Mouse (Mus musculus) heart, embryonic 14.5 days (tissue): ENCODE measurements around the gene Tmub1. TPM values are rescaled to one million over a fixed set of nuclear protein-coding genes. Genes with fewer than 3 reads are reported as not detected.

ENCODE experiments used
- ATAC-seq: fragments of 200-750 bp; cut with Nextera tagmentation; 2 replicates; pipeline ENCODE4 v1.8.0; 2017; ENCODE audit warnings: low read depth, moderate TSS enrichment; ENCODE audit not compliant: insufficient number of reproducible peaks, insufficient read depth, low FRiP score
- H3K27ac ChIP-seq, 2 experiments: fragments of 200-500 bp in 1 of 2; fragments of 300-500 bp in 1 of 2; sonication (generic) in 1 of 2; replicated peaks in 1 of 2; 2 replicates each; pipeline ENCODE4 v1.5.1; 2012 to 2014; ENCODE audit warnings: low read depth in 2 of 2, low read length in 2 of 2, control low read depth in 1 of 2, mild to moderate bottlenecking in 1 of 2, mixed read lengths in 1 of 2; ENCODE audit not compliant: control insufficient read depth in 1 of 2, insufficient read depth in 1 of 2
- H3K27me3 ChIP-seq: fragments of 300-500 bp; sonication (generic); 2 replicates; pipeline ENCODE4 v1.6.1; 2014; ENCODE audit warnings: mild to moderate bottlenecking, low read length, control low read depth; ENCODE audit not compliant: control insufficient read depth, insufficient read depth
- H3K36me3 ChIP-seq: fragments of 300-500 bp; sonication (generic); 2 replicates; pipeline ENCODE4 v1.6.1; 2014; ENCODE audit warnings: mild to moderate bottlenecking, control low read depth, low read length, mixed read lengths; ENCODE audit not compliant: control insufficient read depth, insufficient read depth
- H3K4me1 ChIP-seq, 2 experiments: fragments of 200-500 bp in 1 of 2; fragments of 300-500 bp in 1 of 2; sonication (generic) in 1 of 2; 2 replicates each; pipeline ENCODE4 v1.6.1; 2012 to 2014; ENCODE audit warnings: low read length in 2 of 2, control low read depth in 1 of 2, mixed read lengths in 1 of 2; ENCODE audit not compliant: control insufficient read depth in 2 of 2, insufficient read depth in 2 of 2
- H3K4me2 ChIP-seq: fragments of 300-500 bp; sonication (generic); 2 replicates; pipeline ENCODE4 v1.6.1; 2014; ENCODE audit warnings: mild to moderate bottlenecking, low read length
- H3K4me3 ChIP-seq, 2 experiments: fragments of 200-500 bp in 1 of 2; fragments of 300-500 bp in 1 of 2; sonication (generic) in 1 of 2; 2 replicates each; pipeline ENCODE4 v1.5.1; 2012 to 2014; ENCODE audit warnings: low read length in 2 of 2, mild to moderate bottlenecking in 2 of 2, control low read depth in 1 of 2, low read depth in 1 of 2, moderate library complexity in 1 of 2; ENCODE audit not compliant: control insufficient read depth in 1 of 2, insufficient read depth in 1 of 2
- H3K9ac ChIP-seq: fragments of 300-500 bp; sonication (generic); 2 replicates; pipeline ENCODE4 v1.6.1; 2014; ENCODE audit warnings: mild to moderate bottlenecking, low read length
- H3K9me3 ChIP-seq: fragments of 300-500 bp; sonication (generic); 2 replicates; pipeline ENCODE4 v1.6.1; 2016; ENCODE audit warnings: low read length, control low read depth; ENCODE audit not compliant: control insufficient read depth
- WGBS: fragments of 180-500 bp; shearing (Covaris S2); extraction: QIAGEN DNeasy Blood & Tissue Kit; methylation state at CpG from one replicate; pipeline ENCODE4 v1.1.7; 2014; 5-methylcytosine and 5-hydroxymethylcytosine counted together
- polyA plus RNA-seq: library from polyadenylated mRNA; unstranded; fragments of >200 nt; fragmentation: Nextera tagmentation; extraction: Ambion mirVana; gene quantifications from 2 replicates; pipeline ENCODE4 v1.2.1, GENCODE M21; 2014

Tmub1 gene
- polyA plus RNA-seq, 1 experiment from 2014 or later, result 20.5 TPM

DNA sequence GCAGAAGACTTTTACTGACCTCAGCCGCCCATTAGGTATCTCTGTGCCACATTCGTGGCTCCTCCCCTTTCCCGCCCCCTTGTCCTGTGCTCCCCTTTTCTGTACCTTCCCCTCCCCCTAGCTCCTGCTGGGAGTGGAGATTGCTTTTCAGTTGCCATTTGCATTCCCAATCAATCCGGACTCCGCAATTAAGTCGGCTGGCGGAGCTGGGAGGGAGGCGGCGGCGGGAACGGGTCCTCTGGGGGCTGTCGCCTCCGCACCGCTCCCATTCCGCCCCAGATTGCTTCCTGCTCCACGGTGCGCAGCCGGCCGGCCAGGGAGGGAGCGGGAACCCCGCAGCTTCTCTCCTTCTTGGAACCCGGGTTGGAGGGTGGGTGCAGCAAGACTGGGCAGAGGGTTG lies 37.3 kb upstream of the Tmub1 start:
- no peaks in the 10 kb centered on the region for H3K9me3 ChIP-seq
- H3K9ac ChIP-seq, result 0 out of 2 replicates have a peak overlapping the region, but pooled peaks have one; percentile 28
- 38% methylated on average over 22 of the region's 22 CpGs for WGBS
- ATAC-seq, result no peak
- H3K4me3 ChIP-seq, result no peak overlapping the region
- peaks cover 79% of the 10 kb centered on the region for H3K36me3 ChIP-seq
- peaks cover 0 to 2% of the 10 kb centered on the region in 2 experiments; a peak in 2 of 4 replicates for H3K4me1 ChIP-seq
- H3K4me2 ChIP-seq, result peak overlapping the region; percentile 40
- H3K27ac ChIP-seq, result no peak overlapping the region
- H3K27me3 ChIP-seq, result peaks cover 6% of the 10 kb centered on the region; the same call in 1 of the 2 replicates

DNA sequence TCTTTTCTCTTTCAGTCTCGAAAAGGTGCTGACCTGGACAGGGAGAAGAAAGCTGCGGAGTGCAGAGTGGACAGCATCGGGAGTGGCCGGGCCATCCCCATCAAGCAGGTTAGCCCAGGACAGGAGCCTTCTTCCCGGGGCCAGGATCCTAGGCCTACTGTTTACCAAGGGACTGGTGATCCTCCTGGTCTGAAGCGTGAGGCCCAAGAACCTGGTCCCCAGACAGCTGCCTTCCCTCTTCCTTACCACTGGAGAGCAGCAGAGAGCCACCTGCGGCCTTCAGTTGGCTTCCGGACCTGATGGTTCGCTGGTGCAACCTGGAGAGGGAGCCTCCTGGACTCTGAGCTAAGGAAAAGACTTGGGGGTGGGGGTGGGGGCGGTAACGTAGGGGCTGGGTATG lies 35.7 kb upstream of the Tmub1 start:
- no peak overlapping the region for H3K9ac ChIP-seq
- peaks cover 79% of the 10 kb centered on the region for H3K36me3 ChIP-seq
- peaks cover 6% of the 10 kb centered on the region; the same call in 1 of the 2 replicates for H3K27me3 ChIP-seq
- H3K4me2 ChIP-seq, result no peak overlapping the region
- ATAC-seq, result no peak; the same call in 1 of the 2 replicates
- no peak overlapping the region for H3K4me3 ChIP-seq
- H3K9me3 ChIP-seq, result no peaks in the 10 kb centered on the region
- peaks cover 0 to 2% of the 10 kb centered on the region in 2 experiments; a peak in 2 of 4 replicates for H3K4me1 ChIP-seq
- WGBS, result 32% methylated on average over 11 of the region's 11 CpGs
- H3K27ac ChIP-seq, result no peak overlapping the region

DNA sequence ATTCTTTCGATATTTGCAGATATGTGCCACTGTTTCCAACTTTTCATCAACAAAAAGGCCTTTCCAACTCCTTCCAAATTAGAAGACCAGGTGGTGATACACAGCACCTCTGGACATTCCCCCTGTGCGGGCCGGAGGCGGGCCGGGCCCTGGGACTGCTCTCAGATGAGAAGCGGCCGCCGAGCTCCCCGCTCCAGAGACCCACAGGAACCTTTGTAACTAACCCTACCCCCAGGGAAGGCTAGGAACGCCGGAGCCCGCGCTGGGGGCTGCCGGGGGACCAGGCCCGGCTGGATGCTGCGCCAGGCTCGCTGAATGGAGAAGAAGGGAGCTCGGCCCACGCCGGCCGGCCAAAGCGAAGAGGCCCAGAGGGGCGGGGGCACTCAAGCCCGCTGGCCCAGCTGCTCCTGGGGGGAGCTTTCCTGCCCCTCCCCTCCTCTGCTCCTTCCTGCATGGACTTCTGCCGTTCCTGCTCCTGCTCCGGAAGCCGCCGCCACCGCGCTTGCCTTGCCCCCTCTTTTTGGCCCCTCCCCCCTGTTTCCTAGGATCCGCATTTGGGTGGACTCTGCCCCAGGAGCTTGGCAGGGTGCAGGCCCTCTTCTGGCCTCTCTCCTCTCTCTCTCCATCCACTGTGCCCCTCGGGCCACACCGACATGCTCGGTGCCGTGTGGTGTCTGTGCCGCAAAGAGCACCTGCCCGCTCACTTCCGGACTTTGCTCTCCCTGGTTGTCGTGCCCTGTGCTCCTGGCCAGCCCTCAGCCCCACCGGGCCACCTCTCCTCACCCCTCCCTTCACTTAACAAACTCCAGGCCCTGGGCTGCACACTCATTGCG lies 34.8 kb upstream of the Tmub1 start:
- Histone ChIP-seq H3K36me3 (peaks cover 79% of the 10 kb centered on the region), H3K4me3 (no peak overlapping the region), H3K4me2 (no peak overlapping the region), H3K27ac (no peak overlapping the region), H3K4me1 (peaks cover 0 to 2% of the 10 kb centered on the region in 2 experiments; a peak in 2 of 4 replicates), H3K9me3 (no peaks in the 10 kb centered on the region), H3K27me3 (peaks cover 6% of the 10 kb centered on the region; the same call in 1 of the 2 replicates), H3K9ac (no peak overlapping the region)
- no peak for ATAC-seq
- WGBS, result 66% methylated on average over 40 of the region's 41 CpGs

DNA sequence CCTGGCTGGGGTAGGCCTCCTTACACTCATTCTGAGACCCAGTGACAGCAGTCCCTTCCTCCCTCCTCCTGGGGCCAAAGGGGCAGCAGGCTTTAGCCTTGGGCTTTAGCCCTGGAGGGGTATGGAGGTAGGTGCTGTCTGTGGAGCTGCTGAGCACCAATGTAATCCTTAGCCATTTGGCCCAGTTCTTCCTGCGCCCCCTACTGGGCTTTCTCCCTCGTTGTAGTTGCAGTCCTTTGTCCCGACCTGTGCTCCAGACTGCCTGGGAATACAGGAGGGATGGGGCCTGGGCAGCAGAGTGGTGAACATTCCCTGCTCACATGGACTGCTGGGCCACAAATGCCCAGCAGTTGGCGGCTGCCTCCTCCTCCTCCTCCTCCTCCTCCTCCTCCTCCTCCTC lies 34.0 kb upstream of the Tmub1 start:
- Histone ChIP-seq H3K4me1 (peaks cover 0 to 2% of the 10 kb centered on the region in 2 experiments; a peak in 2 of 4 replicates), H3K27ac (no peak overlapping the region), H3K27me3 (peaks cover 6% of the 10 kb centered on the region; the same call in 1 of the 2 replicates), H3K9ac (no peak overlapping the region), H3K4me3 (no peak overlapping the region), H3K36me3 (peaks cover 82% of the 10 kb centered on the region), H3K4me2 (no peak overlapping the region), H3K9me3 (no peaks in the 10 kb centered on the region)
- 7% methylated on average over 4 of the region's 4 CpGs for WGBS
- ATAC-seq, result no peak

DNA sequence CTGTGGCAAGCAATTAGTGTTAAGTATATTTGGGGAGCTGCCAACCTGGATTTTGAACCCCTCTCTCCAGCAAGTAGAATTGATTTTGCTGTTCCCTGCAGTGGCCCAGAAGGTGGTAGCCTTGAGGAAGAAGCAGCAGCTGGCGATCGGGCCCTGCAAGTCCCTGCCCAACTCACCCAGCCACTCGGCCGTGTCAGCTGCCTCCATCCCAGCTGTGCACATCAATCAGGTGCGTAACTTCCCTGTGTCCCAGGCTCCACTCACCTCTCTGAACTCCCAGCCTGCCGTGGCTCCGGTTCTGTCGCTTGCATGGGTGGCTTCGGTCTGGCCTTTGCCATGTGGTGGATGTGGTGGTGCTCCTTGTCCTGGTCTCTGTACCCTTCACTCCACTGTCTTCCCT lies 30.3 kb upstream of the Tmub1 start:
- peaks cover 62% of the 10 kb centered on the region for H3K36me3 ChIP-seq
- ATAC-seq, result no peak
- no peak overlapping the region for H3K4me3 ChIP-seq
- H3K9ac ChIP-seq, result no peak overlapping the region
- no peak overlapping the region for H3K4me2 ChIP-seq
- H3K27me3 ChIP-seq, result no peaks in the 10 kb centered on the region
- 91% methylated on average over 9 of the region's 9 CpGs for WGBS
- no peaks in the 10 kb centered on the region for H3K9me3 ChIP-seq
- H3K4me1 ChIP-seq, result peaks cover 17 to 31% of the 10 kb centered on the region in 2 experiments
- no peak overlapping the region for H3K27ac ChIP-seq

DNA sequence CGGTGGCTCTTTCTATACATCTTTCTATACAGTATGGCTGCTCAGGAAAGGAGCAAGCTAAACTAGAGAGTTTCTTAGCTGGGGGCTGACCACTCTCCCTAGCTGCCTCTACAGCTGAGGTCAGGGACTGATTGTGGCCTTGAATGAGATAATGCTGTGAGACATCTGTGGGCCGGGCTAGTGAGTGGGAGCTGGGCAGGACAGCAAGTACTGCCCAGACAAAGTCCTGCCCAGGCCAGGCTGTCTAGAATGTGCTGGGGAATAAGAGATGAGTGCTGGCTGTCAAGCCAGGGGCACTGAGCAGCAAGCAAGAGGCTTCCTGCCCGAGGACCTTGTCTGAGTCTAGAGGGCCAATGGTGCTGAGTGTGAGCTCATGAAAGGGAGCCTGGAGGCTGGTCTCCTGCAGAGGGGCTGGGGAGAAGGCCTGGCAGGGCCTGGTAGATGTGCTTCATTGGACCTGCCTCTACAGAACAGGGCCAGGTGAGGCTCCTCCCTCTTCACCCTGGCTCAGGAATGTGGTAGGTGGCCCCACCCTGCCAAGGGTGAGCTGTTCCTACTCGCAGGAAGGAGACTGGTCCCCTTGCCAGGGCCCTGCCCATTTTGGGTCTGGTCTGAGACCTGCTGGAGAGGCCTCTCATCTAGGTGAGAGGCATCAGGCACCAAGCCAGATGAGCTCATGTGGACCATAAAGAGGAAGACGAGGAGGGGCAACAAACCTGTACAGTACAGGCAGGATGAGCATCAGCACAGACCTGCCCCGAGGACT lies 28.0 kb upstream of the Tmub1 start:
- Histone ChIP-seq H3K4me2 (peak overlapping the region; percentile 93), H3K27me3 (no peaks in the 10 kb centered on the region), H3K9me3 (no peaks in the 10 kb centered on the region), H3K27ac (no peak overlapping the region), H3K4me1 (peaks cover 17 to 36% of the 10 kb centered on the region in 2 experiments), H3K4me3 (peak overlapping the region in 1 of 2 experiments; percentile 44; a peak in 1 of 4 replicates), H3K36me3 (peaks cover 43% of the 10 kb centered on the region), H3K9ac (peak overlapping the region; percentile 10)
- 56% methylated on average over 6 of the region's 6 CpGs for WGBS
- ATAC-seq, result no peak

DNA sequence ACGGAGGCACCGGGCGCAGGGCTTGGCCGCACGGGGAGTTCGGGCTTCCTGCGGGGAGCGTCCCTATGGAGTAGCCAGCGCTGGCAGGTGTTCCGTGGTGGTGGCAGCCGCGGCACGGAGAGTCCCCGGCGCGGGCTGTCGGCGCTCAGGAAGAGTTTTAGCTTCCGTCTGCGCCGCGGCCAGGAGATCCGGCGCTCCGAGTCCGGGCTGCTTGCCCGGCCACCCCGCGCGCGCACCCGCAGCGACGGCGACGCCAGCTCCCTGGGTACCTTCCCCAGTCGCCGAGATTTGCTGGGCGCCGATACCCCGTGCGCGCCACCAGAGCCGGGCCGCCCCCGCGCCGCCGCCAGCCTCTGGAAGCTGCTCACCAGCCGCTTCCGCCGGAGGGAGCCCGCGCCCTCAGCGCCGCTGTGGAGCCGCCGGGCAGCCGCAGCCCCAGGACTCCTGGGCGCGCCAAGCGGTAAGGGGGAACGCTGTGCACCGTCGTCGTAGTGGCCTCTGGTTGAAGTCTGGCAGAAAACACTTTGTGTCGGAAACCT lies 27.1 kb upstream of the Tmub1 start:
- H3K27ac ChIP-seq, result no peak overlapping the region
- 1% methylated on average over 50 of the region's 67 CpGs for WGBS
- ATAC-seq, result no peak
- H3K27me3 ChIP-seq, result no peaks in the 10 kb centered on the region
- peak overlapping the region; percentile 93 for H3K4me2 ChIP-seq
- H3K4me3 ChIP-seq, result peak overlapping the region; percentile 44 to 48
- no peaks in the 10 kb centered on the region for H3K9me3 ChIP-seq
- H3K36me3 ChIP-seq, result peaks cover 35% of the 10 kb centered on the region
- peak overlapping the region; percentile 69 for H3K9ac ChIP-seq
- H3K4me1 ChIP-seq, result peaks cover 17 to 36% of the 10 kb centered on the region in 2 experiments
